Mouse (Mus musculus) right cerebral cortex, adult 2 months (tissue): Measurements from ENCODE around the gene Anp32e.
"Not testable (repeated sequence)": the region's sequence is repeated elsewhere in the genome, so short reads cannot be mapped to it uniquely, and the experiment has no call there.

Experiments used
- DNase-seq, 2 experiments: peaks; one replicate each; pipeline ENCODE4 v3.0.0; 2021 to 2022; ENCODE audit warnings: low spot score in 2 of 2

Gene Anp32e

GRCm38 (mm10) chr3:95972251-95972872, 43.3 kb downstream of the Anp32e start:
- no peak for DNase-seq

DNA sequence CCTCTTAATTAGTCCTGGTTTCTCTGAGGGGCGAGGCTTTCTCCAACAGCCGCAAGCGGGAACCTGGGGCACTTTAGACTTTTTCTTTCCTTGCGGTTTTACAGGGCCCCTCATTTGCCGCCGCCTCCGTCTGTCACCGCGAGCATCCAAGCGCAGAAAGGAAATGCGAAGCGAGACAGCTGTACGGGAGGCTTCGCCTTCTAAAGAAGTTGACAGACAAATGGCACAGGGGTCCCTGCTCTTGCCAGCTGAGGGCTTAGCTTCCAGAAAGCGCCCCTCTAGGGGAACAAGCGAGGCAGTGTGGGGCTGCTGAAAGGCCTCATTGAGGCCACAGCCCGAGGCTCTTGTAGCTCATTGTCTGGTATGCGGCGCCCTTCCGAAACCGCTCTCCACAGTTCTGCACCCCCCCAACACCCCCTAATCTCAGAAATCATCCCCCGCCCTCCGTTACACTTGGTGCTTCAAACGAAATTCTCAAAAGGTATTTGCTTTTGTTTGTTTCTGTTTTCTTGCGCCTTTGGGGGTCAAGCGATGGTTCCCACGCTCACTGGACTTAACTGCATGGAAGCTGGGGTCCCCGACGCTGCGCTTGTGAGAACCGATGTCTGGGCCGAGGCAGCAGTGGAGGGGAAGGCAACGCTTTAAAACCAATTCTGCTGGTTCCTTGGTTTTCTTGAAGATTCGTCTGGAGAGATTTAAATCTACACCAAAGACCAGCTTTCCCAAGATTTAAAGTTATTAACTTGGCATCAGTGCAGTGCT, 44.0 kb downstream of the Anp32e start:
- no peak for DNase-seq

GRCm38 (mm10) chr3:95977079-95977478, 48.0 kb downstream of the Anp32e start:
- no peak for DNase-seq

GRCm38 (mm10) chr3:95977587-95977986, 48.5 kb downstream of the Anp32e start:
- not testable (repeated sequence) for DNase-seq

DNA sequence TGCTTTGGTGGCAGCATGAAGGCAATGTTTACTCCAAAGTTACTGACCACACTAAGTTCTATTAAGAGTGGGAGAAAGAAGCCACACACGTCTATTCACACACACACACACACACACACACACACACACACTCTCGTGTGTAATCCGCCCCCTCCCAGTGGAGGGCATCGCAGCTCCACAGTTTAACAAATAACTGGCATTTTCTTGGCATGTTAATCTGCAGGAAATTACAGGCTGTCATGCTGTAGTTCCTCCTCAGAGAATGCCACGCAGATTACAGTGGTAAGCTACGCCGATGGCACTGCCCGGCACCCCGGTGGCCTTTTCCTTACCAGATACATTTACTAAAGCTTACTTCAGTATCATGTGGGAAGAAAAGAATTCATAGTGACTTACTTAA, 49.2 kb downstream of the Anp32e start:
- DNase-seq, result no peak

GRCm38 (mm10) chr3:95980276-95980970, 51.4 kb downstream of the Anp32e start:
- DNase-seq, result no peak

- DNase-seq, result no peak
These were observed 53.1 kb downstream of the Anp32e start for GRCm38 (mm10) chr3:95982129-95982528.

DNA sequence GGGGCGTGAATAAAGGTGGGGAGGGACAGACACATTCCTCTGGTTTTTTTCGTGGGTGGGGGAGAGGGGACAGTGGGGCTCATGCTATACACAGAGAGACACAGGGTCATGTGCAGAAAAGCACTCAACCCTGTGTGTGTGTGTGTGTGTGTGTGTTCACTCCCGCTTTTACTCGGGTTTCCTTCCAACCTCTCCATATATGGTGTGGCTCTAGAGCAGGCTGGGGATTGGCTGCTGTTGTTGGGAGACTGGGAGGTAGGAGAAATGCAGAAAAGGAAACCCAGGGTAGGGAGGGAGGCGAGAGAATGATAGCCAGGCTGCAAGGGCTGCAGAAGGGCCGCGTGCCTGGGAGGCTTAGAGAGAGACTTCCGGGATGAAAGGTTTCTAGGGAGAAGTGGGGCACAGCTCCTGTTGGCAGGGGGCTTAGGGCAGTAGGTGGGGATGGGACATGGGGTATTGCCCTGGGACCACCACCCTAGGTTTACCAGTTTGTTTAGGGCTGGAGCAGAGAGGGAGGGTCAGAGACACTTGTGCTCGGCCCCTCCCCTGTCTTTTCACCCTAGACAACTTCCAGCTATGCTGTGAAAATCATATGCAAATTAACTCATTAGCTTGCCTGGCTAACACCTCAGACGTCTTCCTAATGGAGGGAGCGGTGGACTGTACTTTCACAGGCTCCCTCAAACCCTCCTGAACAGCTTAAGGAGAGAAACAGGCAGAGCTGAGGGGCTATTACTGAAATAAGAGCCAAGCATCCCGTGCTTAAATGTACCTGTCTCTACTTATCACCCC, 56.4 kb downstream of the Anp32e start:
- peak; percentile 52 to 65 for DNase-seq

DNA sequence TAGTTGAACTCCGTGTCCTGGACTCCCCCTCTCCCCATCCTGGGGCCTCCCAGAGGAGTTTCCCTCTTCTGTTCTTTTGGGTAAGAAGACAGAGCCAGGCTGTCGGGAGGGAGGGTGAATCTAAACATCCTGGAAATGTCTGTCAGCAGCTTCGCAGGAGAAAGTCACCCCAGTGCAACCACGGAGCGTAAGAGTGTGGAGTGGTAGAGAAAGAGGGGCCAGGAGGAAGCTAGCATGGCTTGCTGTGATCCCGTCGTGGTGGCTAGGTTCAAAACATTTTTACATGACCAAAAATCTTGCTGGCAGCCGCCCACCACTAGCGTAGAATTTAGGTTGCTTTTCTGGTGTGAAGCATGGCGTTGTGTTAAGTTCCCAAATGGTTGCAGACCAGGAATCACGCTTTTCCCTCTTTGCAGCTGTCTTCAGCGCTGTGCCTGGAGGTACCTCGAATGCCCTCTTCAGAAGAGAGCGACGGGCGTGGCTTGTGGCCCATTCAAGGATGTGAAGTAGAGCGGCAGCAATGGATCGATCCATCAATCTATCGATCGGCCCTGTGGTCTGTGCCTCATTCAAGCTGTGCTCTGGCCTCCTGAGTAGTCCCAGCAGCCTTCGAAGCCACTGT, 57.1 kb downstream of the Anp32e start:
- DNase-seq, result peak; percentile 70 to 79

- DNase-seq, result no peak
These were observed 57.9 kb downstream of the Anp32e start for GRCm38 (mm10) chr3:95986984-95987383.

DNA sequence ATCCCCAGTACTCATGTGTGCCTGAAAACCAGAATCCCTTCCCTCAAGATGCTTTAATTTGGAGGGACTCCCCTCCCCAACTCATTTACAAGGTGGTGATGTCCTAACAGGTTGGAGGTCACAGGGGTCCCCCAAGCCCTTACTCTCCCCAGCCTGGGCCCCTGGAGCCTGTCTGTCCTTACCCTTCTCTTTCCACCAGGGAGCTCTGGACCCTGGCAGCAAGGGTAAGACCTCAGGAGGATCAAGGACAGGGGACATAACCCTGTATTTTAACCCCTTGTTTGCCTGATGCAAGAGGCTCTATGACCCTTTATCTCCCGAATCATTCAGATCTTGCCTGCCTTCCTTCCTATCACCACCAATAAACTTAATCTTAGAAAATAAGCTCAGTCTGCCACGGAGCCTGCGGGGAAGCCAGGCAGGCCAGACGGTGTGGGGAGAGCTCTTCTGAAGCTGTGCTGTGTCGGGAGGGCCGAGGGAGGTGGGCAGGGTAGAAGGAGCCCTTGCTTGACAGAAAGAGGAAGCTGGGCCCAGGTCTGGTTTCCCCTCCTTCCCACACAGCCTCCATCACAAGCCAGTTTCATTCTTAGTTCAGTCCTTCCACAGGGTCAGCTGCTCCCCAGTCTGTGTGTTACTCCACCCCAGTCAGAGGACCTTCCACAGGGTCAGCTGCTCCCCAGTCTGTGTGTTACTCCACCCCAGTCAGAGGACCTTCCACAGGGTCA, 58.5 kb downstream of the Anp32e start:
- DNase-seq, result no peak

DNA sequence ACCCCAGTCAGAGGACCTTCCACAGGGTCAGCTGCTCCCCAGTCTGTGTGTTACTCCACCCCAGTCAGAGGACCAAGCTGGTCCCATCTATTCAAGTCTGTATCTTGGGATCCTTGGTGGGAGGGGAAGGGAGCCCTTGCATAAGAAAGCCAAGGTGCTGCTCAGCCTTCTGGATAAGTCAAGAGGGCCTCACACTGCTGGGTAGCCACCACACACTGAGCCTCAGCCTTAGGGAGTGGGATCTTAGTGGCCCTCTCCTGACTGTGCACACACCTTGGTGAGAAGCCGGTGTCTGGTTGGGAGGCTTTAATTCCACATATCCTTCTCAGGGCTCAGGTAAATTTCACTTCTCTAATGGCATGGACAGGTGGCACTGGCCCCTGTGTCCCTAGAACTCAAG, 59.1 kb downstream of the Anp32e start:
- DNase-seq, result no peak

DNA sequence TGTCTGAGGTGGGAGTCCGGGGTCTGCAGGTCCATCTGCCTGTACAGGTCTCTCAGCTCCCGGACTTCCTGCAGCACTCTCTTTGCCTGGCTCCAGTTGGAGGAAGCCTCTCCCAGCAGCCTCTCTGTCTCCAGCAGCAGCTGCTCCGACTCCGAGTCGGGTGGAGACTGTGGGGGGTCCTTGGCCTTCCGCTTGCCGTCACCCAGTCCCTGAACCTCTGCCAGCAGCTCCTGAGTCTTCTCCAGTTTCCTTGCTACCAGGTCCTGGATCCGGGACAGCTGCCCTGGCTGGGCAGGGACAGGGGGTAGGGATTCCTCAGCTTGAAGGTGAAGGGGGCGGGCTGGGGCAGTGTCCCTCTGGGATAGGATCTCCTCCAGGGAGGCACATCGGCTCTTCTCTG, 59.9 kb downstream of the Anp32e start:
- no peak for DNase-seq

- no peak for DNase-seq
These were observed 61.4 kb downstream of the Anp32e start for GRCm38 (mm10) chr3:95990413-95990941.

DNA sequence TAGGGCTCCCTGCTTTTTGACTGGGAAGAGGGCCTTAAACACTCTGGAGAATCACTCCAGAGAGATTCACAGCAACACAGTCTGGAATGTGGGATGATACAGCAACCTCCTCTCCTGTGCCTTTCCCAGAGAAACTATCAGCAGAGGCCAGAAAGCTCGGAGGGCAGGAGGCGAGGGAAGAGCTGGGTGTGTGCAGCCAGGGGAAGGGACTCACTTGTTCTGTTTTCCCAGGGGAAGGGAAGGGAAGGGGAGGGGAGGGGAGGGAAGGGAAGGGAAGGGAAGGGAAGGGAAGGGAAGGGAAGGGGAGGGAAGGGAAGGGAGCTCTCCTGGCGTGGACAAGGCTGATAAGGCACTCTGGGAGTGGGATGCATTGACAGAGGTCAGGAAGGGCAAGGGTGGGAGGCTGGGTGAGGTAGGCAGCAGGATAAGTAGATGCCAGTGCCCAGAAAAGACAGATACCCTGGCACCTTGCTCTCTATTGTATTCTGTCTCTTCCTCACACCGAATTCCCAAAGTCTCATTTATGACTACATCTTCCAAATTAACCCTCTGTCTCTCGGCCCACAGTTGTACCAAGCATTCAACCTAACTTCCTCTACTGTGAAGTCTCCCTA, 64.1 kb downstream of the Anp32e start:
- DNase-seq, result no peak

GRCm38 (mm10) chr3:95993881-95994280, 64.8 kb downstream of the Anp32e start:
- DNase-seq, result no peak

- DNase-seq, result peak in 1 of 2 experiments; percentile 47
These were observed 65.4 kb downstream of the Anp32e start for GRCm38 (mm10) chr3:95994381-95994846.

DNA sequence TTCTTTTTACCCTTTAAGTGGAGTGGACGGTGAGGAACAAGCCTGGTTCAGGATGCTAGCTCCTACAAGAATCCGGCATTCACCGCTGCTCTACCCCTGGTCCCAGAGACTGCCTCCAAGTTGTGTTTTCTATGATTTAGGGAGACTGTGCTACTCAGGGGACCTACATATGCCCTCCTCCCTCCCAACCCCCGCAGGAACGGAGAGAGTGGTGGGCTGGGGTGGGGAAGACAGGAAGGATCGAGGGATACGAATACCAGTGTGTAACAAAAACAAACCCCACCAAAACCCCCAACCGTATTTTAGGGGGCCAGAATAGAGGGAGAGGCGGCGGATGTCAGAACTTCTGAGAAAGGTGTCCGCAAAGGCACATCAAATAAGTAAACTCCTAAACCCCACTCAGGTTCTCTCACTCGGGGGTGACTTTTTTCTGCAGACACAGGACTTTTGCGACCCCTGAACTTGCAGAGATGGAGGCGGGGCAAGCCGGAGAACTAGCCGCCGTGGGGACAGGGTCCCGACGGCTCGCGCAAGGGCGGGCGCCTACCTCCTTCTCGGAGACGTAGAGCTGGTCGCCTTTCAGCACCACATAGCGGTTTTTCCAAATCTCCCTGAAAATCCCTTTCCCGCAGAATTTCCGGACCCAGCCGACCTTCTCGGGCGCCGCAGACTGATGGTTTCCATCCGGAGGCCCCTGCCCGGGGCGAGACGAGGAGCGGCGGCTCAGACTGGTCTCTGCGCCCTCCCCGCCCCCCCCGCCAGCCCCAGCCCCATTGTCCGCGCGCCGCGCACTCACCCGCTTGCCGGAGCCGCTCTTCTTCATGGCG, 66.1 kb downstream of the Anp32e start:
- peak in 1 of 2 experiments; percentile 53 for DNase-seq

DNA sequence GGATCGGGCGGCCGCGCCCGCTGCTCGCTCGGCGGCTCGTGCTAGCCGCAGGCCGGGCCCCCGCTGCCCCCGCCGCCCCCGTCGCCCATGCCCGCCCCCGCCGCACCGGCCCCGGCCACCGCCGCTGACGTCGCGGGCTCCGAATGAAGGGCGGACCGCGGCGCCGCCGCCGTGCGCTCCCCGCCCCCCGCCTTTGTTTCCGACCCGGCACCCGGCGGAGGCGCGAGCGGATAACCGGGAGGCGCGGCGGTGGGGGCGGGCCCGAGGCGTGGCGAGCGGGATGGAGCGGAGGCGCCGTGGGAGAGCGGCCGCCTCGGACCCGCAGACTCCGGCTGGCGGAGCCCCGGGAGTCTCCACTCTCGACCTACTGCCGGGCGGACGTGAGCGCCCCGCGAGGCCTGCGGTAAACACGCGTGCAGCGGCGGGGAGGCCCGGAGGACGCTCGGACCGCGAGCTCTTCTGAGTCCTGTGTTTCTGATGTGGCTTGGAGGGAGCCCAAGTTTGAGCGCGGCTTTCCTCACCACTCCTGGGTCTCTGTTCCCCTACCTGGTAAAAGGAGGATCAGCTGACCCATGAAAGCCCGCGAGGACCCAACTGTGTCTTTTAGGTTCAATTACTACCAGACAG, 66.9 kb downstream of the Anp32e start, which contains the start of gene Plekho1:
Gene Plekho1, minus strand, starts transcription at position 200 of the 627 bp plus-strand sequence.
- DNase-seq, result peak; percentile 64 to 67
